Mouse (Mus musculus): ENCODE measurements around the gene Acot8. TPM values are rescaled to one million over a fixed set of nuclear protein-coding genes. Genes with fewer than 3 reads are reported as not detected.

Acot8 gene
- total RNA-seq, 2 experiments from 2014 or later, result 31.5 to 33.6 TPM

DNA sequence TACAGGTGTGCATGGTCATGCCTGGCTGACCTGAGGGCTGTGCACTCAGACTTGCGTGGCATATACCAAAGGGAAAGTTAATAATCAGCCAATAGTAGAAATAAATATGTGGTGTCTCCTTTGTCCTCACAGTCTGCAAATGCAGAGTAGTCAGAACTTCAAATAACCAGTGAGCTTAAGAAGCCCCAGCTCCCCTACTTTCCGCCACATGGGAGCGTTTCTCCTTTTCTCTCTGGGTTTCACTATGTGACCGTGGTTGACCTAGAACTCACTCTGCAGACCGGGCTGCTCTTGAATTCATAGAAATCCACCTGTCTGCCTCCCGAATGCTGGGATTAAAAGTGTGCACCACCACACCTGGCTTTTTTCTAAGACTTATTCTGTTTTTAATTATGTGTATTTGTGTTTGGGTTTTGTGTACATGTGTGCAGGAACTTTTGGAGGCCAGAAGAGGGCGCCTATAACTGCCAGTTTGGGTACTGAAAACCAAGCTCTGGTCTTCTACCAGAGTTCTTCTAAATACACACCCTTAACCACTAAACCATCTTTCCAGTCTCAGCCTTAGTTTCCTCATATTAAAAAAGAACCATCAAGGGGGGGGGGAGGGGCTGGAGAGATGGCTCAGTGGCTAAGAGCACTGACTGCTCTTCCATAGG, 20.6 kb downstream of the Acot8 start:
- DNase-seq, result peak in 1 of 2 experiments; percentile 22

DNA sequence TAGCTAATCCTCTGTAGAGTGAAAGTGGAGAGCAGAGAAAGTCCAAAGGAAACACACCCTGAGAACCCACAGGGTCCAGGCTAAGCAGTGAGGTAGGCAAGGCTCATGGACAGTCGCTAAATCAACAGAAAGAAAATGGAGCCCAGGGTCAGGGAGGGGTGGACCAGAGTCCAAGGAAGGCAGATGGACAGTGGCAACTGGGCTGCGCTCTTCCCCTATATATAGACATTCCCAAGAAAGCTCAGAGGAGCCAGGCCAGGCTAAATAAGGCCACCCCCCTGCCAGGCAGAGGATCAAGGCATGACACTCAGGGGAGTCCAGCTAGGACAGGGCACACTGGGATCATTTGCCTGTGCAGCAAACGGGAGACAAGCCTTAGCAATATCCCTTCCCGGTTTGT, 22.8 kb downstream of the Acot8 start:
- no peak for DNase-seq

DNA sequence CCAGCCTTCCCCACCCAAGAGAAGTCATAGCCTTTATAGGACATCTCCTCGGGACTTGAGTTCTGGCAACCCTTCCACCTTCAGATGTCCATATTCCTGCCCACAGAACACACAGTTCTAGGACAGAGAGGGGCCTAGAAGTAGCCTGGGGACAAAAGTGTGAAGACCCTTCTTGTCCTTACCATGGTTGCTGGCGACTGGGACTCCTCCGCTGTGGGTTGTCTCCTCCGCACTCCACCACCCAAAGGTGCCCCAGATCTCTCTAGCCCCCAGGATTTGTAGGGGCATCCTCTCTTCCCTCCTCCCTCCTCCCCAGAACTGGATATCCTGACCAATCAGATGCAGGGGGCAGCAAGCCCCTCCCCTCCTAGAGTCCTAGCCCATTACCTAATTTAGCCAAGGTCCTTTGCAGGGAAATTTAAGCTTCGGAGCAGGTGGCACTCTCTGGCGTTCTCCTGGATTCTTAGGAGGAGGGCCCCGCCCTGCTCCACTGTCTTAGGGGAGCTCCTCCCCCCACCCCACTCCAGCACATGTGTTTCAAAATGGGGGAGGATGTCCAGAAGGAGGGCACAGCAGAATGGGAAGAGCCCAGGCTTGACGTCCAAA, 25.1 kb downstream of the Acot8 start, which contains the start of gene Tnnc2:
Gene Tnnc2, minus strand, starts transcription at position 487 of the 606 bp plus-strand sequence.
- no peak for DNase-seq

DNA sequence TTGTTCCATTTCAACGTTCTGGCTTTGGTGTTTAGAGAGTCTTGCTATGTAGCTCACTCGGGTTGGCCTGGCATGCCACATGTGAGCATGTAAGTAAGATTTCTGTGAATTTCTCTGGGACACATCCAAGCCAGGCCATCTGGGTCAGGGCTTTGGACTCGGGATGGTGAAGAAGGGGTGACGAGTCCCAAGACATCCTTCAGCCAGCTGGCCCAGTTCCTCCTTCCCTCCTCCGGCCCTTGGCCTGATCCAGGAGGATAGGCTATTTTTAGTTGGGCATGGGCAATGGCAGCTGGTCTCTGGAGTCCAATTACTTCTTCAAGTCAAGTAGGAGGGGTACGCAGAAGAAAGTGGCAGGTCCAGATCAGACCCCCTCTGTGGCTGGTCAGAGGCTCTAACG, 25.9 kb downstream of the Acot8 start:
- no peak for DNase-seq

DNA sequence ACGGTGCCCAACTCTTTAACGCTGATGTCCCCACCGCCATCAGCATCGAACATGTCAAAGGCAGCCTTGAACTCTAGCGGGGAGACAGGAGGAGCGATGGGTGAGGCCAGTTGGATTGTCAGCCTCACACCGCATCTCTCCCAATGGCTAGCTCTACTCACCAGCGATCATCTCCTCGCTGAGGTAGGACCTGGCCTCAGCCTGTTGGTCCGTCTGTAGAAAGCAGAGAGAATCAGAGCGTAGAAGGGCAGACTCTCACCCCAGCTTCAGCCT, 26.7 kb downstream of the Acot8 start:
- no peak for DNase-seq

DNA sequence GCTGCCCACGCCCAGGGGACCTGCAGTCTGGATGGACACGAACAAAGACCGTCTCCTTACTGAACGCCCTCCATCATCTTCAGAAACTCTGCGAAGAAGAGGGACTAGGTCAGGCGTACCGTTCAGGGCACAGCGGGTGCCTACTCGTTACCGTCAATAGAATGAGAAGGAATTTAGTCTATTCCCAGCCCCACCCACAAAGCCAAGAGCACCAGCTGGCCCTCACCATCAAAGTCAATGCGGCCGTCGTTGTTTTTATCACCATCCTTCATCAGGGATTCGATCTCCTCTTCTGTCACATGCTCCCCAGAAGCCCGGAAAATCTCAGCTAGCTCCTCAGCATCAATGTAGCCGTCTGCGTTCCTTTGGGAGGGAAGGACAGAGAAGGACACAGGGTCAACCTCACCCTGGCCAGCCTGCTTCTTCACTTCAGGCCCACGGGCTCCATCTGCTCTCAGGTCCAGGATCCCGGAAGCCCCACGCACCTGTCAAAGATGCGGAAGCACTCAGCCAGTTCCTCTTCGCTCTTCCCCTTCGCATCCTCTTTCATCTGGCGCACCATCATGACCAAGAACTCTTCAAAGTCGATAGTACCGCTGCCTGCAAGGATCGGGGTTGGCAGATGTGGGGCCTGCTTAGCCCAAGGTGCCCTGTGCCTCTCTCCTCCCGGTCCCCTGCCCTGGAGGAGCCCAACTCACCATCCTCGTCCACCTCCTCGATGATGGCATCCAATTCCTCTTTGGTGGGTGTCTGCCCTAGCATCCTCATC, 27.3 kb downstream of the Acot8 start:
- DNase-seq, result no peak

DNA sequence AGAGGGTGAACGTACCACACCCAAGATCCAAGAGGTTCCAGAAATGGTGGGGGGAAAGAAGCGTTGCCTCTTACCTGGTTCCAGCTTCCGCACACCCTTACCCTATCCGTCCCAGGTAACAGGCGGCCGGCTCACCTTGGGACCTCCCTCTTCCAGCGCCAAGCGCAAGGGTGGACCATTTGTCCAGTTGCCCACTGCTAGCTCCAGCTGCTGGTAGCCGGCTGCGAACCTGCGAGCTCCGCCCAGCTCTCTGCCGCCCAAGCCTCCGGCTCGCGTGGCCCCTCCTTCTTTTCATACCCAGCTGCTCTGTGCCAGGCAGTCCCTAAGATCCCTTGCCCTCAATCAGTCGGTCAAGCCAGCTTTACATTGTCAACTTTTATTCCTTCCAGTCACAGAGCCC, 27.9 kb downstream of the Acot8 start:
- no peak for DNase-seq

DNA sequence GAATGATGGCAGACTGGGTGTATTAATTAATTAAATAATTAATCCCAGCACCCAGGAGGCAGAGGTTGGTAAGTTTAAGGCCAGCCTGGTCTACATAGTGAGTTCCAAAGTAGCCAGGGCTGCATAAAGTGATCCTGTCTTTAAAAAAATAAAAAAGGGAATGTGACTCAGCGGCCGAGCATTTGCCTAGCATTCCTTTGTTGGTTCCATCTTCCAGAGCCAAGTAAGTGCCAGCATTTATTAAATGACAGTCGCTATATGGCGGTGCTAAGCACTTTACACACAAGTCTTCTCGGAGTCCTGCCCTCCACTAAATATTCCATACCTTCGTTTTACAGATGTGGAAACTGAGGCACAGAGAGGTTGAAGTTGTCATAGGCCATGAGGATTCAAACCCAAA, 28.6 kb downstream of the Acot8 start:
- DNase-seq, result no peak

DNA sequence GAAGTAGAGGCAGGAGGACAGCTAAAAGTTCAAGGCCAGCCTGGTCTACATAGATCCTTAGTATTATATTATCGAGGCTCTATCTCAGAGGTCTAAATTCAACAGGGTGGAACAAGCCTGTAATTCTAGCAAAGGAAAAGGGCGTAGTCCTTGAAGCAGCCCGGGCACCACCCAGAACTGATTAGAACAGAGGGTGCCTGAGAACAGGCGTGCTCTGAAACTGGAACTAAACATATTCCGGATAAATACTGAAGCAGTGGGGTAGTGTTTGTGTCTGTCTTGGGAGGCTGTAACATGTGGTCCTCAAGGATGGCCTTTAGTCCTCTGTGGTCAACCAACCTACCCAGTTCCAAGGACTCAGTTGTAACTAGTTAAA, 30.7 kb downstream of the Acot8 start:
- no peak for DNase-seq

DNA sequence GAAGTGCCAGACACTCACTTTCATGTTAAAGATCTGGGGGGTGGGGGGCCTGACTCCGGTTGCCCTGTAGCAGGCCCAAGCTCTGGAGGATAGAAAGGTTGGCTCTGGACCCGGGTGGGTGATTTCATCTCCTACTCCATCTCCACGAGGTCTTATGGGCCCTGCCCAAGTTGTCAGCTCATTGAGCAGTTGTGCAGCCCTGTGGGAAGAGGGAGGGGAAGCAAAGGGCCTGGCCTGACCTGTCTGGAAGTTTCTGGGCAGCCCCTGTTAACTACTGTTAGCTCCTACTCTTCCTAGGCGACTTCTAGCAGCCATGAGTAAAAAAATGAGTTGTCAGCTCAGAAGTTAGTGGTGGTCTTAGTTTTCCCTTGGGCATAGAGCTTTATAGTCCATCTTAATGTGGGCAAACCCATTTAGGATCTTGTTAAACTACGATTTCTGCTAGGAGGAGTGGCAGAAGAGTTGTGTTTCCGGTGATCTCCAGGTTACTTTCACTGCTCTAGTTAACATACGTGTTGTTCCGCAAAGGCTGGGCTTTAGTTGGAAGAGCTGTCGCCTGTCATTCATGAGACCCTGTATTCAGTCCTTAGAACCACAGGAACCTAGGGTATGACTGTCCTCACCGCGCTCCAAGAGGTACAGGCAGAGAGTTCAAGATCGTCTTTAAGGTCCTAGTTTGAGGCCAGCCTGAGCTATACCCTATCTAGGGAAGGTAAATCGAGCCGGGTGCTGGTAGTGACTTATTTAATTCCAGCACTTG, 31.3 kb downstream of the Acot8 start:
- no peak for DNase-seq

DNA sequence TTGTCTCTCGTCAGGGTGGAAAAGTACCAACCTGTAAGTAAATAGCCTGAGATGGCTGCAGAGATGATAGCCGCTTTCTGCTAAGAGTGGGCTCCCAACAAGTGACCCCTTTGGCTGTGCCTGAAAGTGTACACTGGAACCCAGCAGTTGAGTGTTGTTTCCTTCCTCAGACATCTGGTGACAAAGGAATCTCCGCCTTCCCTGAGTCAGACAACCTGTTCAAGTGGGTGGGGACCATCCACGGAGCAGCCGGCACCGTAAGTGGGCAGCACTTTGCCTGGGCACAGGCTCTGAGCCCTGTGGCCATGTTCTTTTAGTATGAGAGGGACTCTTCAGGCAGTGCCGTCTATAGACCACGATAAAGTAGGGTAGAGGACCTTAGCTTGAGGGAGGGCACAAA, 33.6 kb downstream of the Acot8 start:
- no peak for DNase-seq

DNA sequence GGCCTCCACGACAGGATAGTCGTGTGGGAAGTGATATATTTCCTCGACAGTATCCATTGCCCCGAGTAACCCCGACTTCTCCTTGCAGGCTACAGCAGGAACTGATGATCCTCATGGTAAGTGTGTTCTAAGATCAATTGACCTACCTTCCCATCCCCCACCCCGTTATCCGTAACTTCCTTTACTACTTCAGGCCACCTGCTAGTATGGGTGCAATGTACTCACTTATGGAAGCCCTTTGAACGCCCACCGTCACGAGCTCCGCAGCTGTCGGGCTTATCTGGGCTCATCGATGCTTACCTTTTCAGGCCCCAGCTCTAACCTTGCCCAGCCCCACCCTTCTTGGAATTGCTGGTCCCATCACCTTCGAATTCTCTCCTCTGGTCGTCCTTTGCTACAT, 34.4 kb downstream of the Acot8 start:
- no peak for DNase-seq

DNA sequence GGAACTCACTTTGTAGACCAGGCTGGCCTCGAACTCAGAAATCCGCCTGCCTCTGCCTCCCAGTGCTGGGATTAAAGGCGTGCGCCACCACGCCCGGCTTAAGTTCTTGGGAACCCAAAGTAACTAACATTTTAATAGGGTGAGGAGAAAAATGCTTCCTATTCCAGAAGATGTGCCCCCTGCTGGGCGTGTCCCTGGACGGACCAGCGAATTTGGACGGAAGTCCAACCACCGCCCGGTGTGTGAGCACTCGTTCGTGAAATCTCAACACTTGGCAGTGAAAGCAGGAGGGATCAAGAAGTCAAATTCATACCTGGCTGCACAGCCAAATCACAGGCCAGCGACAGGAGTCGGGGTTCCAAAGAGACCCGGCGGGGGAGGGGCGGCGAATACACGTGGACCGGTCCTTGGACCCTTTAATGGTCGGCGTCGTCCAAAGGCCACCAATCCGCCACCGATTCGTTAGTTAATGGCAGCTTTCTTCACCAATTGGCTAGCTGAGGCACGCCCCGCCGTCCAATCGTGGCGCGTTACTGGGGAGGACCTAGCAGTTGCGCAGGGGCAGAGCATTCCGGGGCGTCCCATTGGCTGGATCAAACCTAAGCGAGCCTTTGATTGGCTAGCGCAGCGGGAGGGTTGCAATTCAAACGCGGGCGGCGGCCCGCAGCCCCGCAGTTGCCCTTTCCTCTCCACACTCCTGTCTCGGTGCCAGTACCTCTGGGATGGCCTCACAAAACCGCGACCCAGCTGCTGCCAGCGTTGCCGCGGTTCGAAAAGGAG, 35.2 kb downstream of the Acot8 start, which contains the start of gene Ube2c:
Gene Ube2c, plus strand, starts transcription at position 641 of the 780 bp plus-strand sequence.
- peak; percentile 96 to 98 for DNase-seq

DNA sequence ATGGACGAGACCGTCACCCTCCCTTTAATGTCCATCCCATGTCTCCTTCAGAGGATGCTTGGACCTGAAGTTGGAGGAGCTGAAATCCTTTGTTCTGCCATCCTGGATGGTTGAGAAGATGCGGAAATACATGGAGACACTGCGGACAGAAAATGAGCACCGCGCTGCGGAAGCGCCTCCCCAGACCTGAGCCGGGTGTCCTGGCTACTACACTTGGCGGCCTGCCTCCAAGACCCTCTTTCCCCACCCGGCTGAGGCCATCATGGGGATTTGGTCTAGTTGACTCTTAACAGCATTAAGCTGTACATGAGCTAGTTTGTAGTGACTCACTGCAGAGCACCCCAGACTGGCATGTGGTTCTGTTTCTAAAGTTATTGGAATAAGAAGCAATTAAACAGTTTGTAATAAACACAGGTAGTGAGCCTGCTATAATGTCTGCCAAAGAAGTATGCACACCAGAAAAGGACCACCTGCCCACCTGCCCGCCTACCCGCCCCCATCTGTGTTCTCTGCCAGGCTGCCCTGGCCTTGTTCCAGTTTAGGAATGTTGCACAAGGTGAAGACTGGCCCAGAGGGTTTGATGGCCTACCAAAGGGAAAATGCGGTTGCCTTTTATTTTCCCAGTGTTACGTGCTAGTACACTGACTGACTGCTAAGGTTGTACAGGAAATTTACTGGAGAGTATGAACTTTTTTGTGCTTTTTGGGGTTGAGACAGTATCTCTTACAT, 36.7 kb downstream of the Acot8 start:
- DNase-seq, result no peak

DNA sequence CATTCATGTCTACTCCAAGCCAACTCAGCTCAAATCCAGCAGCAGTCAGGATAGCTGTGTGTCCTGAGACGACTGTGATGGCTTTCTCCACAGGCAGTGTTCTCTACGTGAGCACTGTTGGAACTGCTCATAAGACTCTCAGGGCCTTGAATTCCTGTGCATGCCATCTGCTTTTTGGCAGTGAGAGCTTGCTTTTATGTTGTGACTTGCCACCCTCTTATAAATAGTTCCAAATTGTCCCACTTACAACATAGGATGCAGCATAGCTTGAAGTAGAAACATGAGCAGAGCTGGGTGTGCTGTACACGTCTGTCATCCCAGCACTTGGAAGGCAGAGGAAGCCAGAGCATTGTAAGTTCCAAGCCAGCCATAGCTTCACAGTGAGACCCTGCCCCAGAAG, 38.8 kb downstream of the Acot8 start:
- DNase-seq, result no peak

DNA sequence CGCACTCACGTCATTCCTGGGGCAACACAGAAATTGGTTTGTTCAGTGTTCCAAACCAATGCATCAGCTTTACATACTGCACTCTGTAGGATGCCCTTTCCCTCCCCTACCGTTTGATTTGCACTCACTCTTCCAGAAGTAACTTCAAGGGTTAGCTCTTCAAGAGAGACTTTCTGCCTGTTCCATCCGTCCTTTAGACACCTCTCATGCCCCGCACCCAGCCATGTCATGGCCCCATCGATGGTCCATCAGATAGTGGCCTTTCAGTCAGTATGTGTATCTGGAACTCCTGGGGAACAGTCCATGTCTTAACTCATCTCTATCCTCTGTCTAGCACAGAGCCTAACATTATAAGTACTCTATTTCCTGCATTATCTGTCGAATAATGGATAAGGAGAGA, 42.1 kb downstream of the Acot8 start:
- no peak for DNase-seq

DNA sequence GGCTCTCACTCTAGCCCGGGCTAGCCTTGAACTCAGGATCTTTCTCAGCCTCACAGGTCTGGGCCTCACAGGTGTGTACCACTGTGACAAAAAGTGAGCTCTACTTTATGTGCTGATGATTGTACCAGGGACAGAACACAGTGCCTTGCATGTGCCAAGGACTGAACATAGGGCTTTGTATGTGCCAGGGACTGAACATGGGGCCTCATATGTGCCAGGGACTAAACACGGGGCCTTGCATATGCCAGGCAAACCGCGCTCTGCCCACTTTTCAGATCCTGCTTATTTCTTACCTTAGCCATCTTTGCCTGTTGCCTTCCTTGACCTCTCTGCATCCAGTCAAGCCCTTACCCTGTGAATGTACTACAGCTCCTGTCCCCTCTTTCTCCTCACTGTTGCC, 42.7 kb downstream of the Acot8 start:
- no peak for DNase-seq

DNA sequence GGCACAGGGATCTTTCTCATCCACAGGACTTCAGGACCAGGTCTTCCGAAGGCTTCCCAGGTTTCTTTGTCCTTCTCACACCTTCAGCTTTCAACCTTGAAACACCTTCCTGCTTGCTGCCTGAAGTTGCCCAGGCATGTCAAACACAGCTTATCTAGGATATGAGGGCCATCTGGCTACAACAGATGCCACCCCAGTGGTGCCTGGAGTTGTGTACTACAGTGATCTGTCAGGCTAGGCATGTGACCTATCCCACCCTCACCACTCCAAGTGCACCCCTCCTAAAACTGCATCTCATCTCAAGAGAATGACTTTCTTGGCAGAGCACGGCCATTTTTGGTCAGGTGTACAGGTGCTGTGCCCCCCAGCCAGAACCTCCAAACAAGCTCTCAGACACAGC, 43.2 kb downstream of the Acot8 start:
- DNase-seq, result no peak

DNA sequence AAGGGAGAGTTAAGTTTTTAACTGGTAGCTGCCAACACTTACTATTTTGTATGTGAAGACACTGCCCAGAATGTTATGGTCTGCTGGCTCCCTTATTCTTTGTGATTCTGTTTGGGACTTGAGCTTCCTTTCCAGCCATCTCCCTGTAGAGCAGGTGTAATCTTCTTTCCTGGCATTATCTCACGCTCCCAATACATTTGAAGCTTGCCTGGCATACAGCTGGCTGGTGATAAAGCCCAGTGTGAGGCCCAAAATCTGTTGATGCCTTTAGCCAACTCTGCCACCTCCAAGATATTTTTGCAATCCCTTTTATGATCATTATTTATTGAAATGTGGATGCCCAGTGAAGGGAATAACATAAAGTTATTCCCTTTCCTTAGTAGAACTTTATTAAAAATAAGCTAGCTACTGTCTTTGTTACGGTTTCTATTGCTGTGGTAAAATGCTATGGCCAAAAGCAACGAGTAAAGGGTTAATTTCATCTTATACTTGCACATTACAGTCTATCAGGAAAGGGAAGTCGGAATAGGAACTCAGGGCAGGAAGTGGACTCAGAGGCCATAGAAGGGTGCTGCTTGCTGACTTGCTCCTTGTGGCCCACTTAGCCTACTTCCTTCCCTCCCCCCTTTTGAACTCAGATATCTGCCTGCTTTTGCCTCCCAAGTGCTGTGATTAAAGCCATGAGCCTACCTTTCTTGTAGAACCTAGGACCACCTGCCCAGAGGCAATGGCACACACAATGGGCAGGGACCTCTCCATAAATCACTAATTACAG, 44.4 kb downstream of the Acot8 start:
- DNase-seq, result no peak

DNA sequence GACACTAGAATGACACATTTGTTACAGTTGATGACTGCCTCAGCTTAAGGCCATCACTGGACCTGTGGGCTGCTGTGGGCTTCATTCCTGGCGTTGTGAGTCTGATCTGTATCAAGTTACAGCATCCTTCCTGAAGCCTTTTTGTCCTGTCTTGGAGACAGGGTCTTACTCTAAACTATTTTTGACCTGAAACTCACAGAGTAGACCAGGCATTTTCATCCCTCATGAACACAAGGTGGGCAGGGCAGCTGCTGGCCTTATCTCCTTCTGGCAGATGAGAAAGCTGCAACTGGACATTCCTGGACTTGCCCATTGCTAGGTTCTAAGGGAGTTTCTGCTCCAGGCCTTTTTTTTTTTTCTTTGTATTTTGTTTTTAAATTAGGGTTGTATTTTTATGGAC, 46.0 kb downstream of the Acot8 start:
- no peak for DNase-seq

DNA sequence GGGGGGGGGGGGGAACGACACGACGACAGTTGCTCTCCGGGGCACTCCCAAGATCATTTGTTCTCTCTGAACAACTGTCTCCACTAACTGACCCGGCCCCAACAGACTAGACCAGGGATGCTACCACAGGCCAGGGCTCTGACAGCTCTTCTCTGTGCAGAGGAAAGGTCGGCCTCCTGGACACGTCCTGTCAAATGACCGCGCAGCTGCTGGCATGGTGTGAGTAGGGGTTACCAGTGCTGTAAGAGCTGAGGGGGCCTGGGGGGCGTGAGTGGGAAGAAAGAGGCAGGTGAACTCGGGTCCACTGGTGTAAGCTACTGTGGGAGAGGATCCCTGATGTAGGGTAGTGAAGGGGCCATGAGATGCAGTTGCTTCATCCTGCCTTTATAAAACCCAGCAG, 46.8 kb downstream of the Acot8 start:
- DNase-seq, result no peak

Data from adrenal gland, postnatal 36 days (tissue).